Mouse (Mus musculus) forebrain, embryonic 15.5 days (tissue): ENCODE data around the gene Rpp38. TPM values are rescaled to one million over a fixed set of nuclear protein-coding genes. Genes with fewer than 3 reads are reported as not detected.

Experiments used
- ATAC-seq: fragments of 200-750 bp; cut with Nextera tagmentation; replicated peaks from 2 replicates; pipeline ENCODE4 v1.8.0; 2017; ENCODE audit warnings: mild to moderate bottlenecking, moderate TSS enrichment, moderate library complexity
- H3K27ac ChIP-seq: fragments of 300-500 bp; sonication (generic); replicated peaks from 2 replicates; pipeline ENCODE4 v1.5.1; 2015; ENCODE audit warnings: mild to moderate bottlenecking, inconsistent platforms
- H3K27me3 ChIP-seq: fragments of 300-500 bp; sonication (generic); 2 replicates; pipeline ENCODE4 v1.6.1; 2015; ENCODE audit warnings: inconsistent platforms
- H3K36me3 ChIP-seq: fragments of 300-500 bp; sonication (generic); 2 replicates; pipeline ENCODE4 v1.6.1; 2015; ENCODE audit warnings: mild to moderate bottlenecking, inconsistent platforms
- H3K4me1 ChIP-seq: fragments of 300-500 bp; sonication (generic); 2 replicates; pipeline ENCODE4 v1.6.1; 2015; ENCODE audit warnings: inconsistent platforms
- H3K4me2 ChIP-seq: fragments of 300-500 bp; sonication (generic); replicated peaks from 2 replicates; pipeline ENCODE4 v1.6.1; 2015; ENCODE audit warnings: mild to moderate bottlenecking, inconsistent platforms
- H3K4me3 ChIP-seq: fragments of 300-500 bp; sonication (generic); 2 replicates; pipeline ENCODE4 v1.5.1; 2015; ENCODE audit warnings: mild to moderate bottlenecking, inconsistent platforms
- H3K9ac ChIP-seq: fragments of 300-500 bp; sonication (generic); replicated peaks from 2 replicates; pipeline ENCODE4 v1.6.1; 2015; ENCODE audit warnings: mild to moderate bottlenecking, inconsistent platforms
- H3K9me3 ChIP-seq: fragments of 300-500 bp; sonication (generic); 2 replicates; pipeline ENCODE4 v1.6.1; 2016; ENCODE audit warnings: inconsistent platforms
- WGBS: fragments of 180-500 bp; shearing (Covaris S2); methylation state at CpG from one replicate; pipeline ENCODE4 v1.1.7; 2015; ENCODE audit warnings: mixed read lengths; 5-methylcytosine and 5-hydroxymethylcytosine counted together
- polyA plus RNA-seq: library from polyadenylated mRNA; unstranded; fragments of >200 nt; fragmentation: Nextera tagmentation; extraction: Ambion mirVana; gene quantifications from 2 replicates; pipeline ENCODE4 v1.2.1, GENCODE M21; 2015

Rpp38 gene
- polyA plus RNA-seq, 1 experiment from 2014 or later, result 15.3 TPM

GRCm38 (mm10) chr2:3331071-3331703, 1.3 kb downstream of the Rpp38 start:
- ATAC-seq, result no peak
- 0 out of 2 replicates have a peak, but pooled peaks cover 3% of the 10 kb centered on the region for H3K27me3 ChIP-seq
- H3K9me3 ChIP-seq, result no peaks in the 10 kb centered on the region
- H3K4me2 ChIP-seq, result peak overlapping the region; percentile 56
- peaks cover 27% of the 10 kb centered on the region for H3K36me3 ChIP-seq
- H3K9ac ChIP-seq, result no peak overlapping the region
- no peak overlapping the region; the same call in 1 of the 2 replicates for H3K27ac ChIP-seq
- WGBS, result 81% methylated on average over 5 of the region's 5 CpGs
- peak overlapping the region; percentile 51; the same call in 1 of the 2 replicates for H3K4me3 ChIP-seq
- peaks cover 20% of the 10 kb centered on the region for H3K4me1 ChIP-seq

- Histone ChIP-seq H3K36me3 (peaks cover 62% of the 10 kb centered on the region), H3K9me3 (no peaks in the 10 kb centered on the region), H3K27ac (no peak overlapping the region), H3K27me3 (no peaks in the 10 kb centered on the region), H3K4me3 (no peak overlapping the region), H3K9ac (no peak overlapping the region), H3K4me2 (no peak overlapping the region), H3K4me1 (peaks cover 12% of the 10 kb centered on the region)
- 31% methylated on average over 1 of the region's 1 CpGs for WGBS
- ATAC-seq, result no peak
These were observed 5.1 kb downstream of the Rpp38 start for GRCm38 (mm10) chr2:3327351-3327750.

- Histone ChIP-seq H3K4me3 (no peak overlapping the region), H3K4me2 (no peak overlapping the region), H3K27ac (no peak overlapping the region), H3K9me3 (no peaks in the 10 kb centered on the region), H3K9ac (no peak overlapping the region), H3K27me3 (no peaks in the 10 kb centered on the region), H3K4me1 (peaks cover 7% of the 10 kb centered on the region), H3K36me3 (peaks cover 66% of the 10 kb centered on the region)
- no peak for ATAC-seq
- WGBS, result 91% methylated on average over 1 of the region's 1 CpGs
These were observed 5.9 kb downstream of the Rpp38 start for GRCm38 (mm10) chr2:3326547-3326946.

DNA sequence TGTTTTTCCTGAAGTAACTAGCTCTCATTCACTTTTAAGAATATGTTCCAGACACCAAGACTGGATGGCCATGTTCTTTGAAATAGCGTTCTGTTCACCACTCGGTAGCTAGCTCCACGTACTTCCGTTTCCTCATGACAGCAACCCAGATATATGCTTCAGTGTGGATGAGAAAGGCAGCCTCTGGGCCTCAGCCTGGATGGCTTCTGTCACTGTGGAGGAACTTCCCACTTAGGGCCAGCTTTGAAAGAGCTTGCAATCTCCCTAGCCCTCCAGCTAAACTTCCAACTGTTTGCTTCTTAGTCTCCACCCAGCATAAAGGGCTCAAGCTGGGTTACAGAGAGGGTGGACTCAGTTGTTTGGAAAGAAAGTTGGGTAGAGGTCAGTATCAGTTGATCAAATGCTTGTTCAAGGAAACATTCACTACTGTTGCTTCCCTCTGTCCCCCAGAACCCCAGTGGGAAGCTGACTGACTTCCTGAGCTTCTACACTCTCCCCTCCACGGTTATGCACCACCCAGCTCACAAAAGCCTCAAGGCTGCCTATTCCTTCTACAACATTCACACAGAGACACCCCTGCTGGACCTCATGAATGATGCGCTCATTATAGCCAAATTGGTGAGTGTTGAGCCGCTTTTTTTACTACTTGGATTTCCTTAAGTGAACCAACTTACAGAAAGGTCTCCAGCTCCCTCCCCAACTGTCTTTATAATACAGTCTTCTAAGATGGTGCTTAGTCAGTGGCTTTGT, 7.9 kb downstream of the Rpp38 start:
- no peak overlapping the region for H3K4me2 ChIP-seq
- ATAC-seq, result no peak
- no peaks in the 10 kb centered on the region for H3K4me1 ChIP-seq
- no peak overlapping the region for H3K4me3 ChIP-seq
- no peaks in the 10 kb centered on the region for H3K27me3 ChIP-seq
- WGBS, result 91% methylated on average over 7 of the region's 7 CpGs
- H3K9me3 ChIP-seq, result no peaks in the 10 kb centered on the region
- H3K36me3 ChIP-seq, result peaks cover 77% of the 10 kb centered on the region
- no peak overlapping the region for H3K27ac ChIP-seq
- H3K9ac ChIP-seq, result no peak overlapping the region

GRCm38 (mm10) chr2:3323132-3323531, 9.3 kb downstream of the Rpp38 start:
- peaks cover 78% of the 10 kb centered on the region for H3K36me3 ChIP-seq
- H3K27me3 ChIP-seq, result no peaks in the 10 kb centered on the region
- ATAC-seq, result no peak
- no peak overlapping the region for H3K9ac ChIP-seq
- H3K4me1 ChIP-seq, result no peaks in the 10 kb centered on the region
- H3K4me3 ChIP-seq, result no peak overlapping the region
- H3K9me3 ChIP-seq, result no peaks in the 10 kb centered on the region
- WGBS, result 94% methylated on average over 2 of the region's 2 CpGs
- no peak overlapping the region for H3K27ac ChIP-seq
- no peak overlapping the region for H3K4me2 ChIP-seq

DNA sequence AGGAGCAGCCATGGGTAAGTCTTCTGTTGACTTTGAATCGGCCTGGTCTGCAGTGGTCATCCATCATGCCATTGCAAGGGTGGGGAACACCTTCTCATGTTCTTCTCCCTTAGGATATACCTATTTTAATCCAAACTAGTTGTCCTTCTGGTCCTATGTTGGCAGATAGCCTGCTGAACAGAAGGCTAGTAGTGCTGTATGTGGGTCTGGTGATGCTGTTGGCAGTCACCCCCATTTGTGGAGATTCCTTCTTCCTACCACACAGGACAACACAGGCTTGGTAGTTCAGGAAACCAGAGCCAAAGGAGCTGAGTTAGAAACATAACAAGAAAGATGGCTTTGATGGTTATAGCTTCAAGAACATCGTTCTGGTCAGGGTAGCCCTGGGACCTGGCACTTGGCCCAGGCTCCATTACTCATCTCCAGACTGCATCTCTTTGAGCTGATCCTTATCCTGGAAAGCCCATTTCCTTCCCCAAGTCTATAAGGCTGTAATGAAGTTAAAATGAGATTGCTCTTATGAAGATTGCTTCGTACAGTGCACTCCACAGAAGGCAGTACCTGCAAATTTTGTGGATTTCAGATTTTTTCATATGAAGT, 26.9 kb downstream of the Rpp38 start:
- peaks cover 16% of the 10 kb centered on the region for H3K36me3 ChIP-seq
- H3K27ac ChIP-seq, result no peak overlapping the region
- H3K9me3 ChIP-seq, result no peaks in the 10 kb centered on the region
- H3K4me3 ChIP-seq, result no peak overlapping the region
- H3K9ac ChIP-seq, result no peak overlapping the region
- H3K27me3 ChIP-seq, result no peaks in the 10 kb centered on the region
- no peaks in the 10 kb centered on the region for H3K4me1 ChIP-seq
- ATAC-seq, result no peak
- WGBS, result 85% methylated on average over 3 of the region's 3 CpGs
- H3K4me2 ChIP-seq, result no peak overlapping the region

GRCm38 (mm10) chr2:3295826-3296225, 36.6 kb downstream of the Rpp38 start:
- no peaks in the 10 kb centered on the region for H3K4me1 ChIP-seq
- 93% methylated on average over 7 of the region's 7 CpGs for WGBS
- no peak overlapping the region for H3K4me3 ChIP-seq
- no peak overlapping the region for H3K9ac ChIP-seq
- H3K27me3 ChIP-seq, result no peaks in the 10 kb centered on the region
- no peak overlapping the region for H3K27ac ChIP-seq
- H3K4me2 ChIP-seq, result no peak overlapping the region
- ATAC-seq, result no peak
- H3K9me3 ChIP-seq, result no peaks in the 10 kb centered on the region
- no peaks in the 10 kb centered on the region for H3K36me3 ChIP-seq

GRCm38 (mm10) chr2:3292170-3292569, 40.3 kb downstream of the Rpp38 start:
- 95% methylated on average over 1 of the region's 1 CpGs for WGBS
- Histone ChIP-seq H3K27me3 (no peaks in the 10 kb centered on the region), H3K4me2 (no peak overlapping the region), H3K4me1 (peaks cover 9% of the 10 kb centered on the region), H3K36me3 (no peaks in the 10 kb centered on the region), H3K9ac (no peak overlapping the region), H3K9me3 (no peaks in the 10 kb centered on the region), H3K27ac (no peak overlapping the region), H3K4me3 (no peak overlapping the region)
- no peak for ATAC-seq

DNA sequence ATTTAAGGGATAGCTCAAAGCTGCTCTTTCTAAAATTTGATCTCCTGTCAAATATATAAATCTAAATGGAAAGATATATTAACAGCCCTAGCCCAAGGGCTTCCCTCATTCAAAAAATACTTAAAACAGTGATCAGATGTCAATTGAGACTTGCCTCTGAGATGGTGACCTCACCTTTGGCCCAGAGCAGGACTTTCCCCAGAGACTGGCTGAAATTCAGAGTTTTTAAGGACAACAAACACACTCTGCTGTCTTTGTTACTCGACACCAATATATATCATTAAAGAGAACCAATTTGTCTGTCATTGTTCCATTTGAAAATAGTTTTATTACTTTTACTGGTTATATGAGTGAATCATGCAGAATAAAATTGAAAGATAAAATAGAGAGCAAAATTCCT, 42.9 kb downstream of the Rpp38 start:
- Histone ChIP-seq H3K4me1 (peaks cover 21% of the 10 kb centered on the region), H3K4me2 (no peak overlapping the region), H3K4me3 (no peak overlapping the region), H3K27ac (no peak overlapping the region), H3K9me3 (no peaks in the 10 kb centered on the region), H3K9ac (no peak overlapping the region), H3K27me3 (no peaks in the 10 kb centered on the region), H3K36me3 (no peaks in the 10 kb centered on the region)
- no peak for ATAC-seq
- 90% methylated on average over 1 of the region's 1 CpGs for WGBS

GRCm38 (mm10) chr2:3286243-3286642, 46.2 kb downstream of the Rpp38 start:
- H3K27me3 ChIP-seq, result no peaks in the 10 kb centered on the region
- H3K9me3 ChIP-seq, result no peaks in the 10 kb centered on the region
- H3K27ac ChIP-seq, result no peak overlapping the region
- ATAC-seq, result no peak
- no peak overlapping the region; the same call in 1 of the 2 replicates for H3K4me2 ChIP-seq
- peaks cover 27% of the 10 kb centered on the region for H3K4me1 ChIP-seq
- 90% methylated on average over 2 of the region's 2 CpGs for WGBS
- H3K9ac ChIP-seq, result no peak overlapping the region
- no peak overlapping the region for H3K4me3 ChIP-seq
- no peaks in the 10 kb centered on the region for H3K36me3 ChIP-seq

DNA sequence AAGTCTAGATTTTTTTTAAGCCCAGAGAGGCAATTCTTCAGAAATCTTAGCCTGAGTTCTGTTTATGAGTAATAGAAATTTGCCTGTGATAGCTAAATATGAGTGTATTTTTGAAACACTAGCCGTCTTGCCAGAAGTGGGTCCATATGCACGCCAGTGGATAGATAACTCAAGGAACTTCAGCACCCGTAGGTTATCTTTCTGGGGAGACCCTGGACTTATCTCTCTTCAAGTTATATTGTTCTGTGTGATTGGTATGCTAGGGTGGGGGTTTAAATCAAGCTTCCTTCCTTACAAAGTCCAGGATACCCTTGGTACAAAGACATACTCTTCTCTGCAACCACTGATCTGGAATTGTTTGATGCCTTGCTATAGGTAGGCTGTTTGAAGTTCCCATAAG, 46.7 kb downstream of the Rpp38 start:
- peak overlapping the region; percentile 80 for H3K4me2 ChIP-seq
- no peaks in the 10 kb centered on the region for H3K36me3 ChIP-seq
- ATAC-seq, result no peak
- peak overlapping the region; percentile 79 for H3K9ac ChIP-seq
- no peak overlapping the region for H3K27ac ChIP-seq
- H3K4me3 ChIP-seq, result peak overlapping the region; percentile 78
- 75% methylated on average over 3 of the region's 3 CpGs for WGBS
- H3K9me3 ChIP-seq, result no peaks in the 10 kb centered on the region
- peaks cover 27% of the 10 kb centered on the region for H3K4me1 ChIP-seq
- H3K27me3 ChIP-seq, result no peaks in the 10 kb centered on the region

DNA sequence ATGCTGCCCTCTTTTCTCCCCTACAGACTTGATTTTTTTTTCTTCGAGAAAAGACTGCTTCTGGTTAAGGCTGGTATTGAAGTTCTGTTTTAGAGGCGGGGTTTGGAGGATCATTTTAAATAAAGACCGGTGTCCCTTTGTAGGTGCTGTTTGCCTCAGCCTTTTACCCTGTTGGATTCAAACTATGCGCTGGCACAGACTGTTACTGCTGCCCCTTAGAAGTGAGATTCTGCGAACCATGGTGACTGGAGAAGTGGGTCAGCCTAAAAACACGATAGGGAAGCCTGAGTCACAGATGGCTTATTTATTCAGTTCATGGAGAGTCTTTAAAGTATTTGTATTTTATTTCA, 47.3 kb downstream of the Rpp38 start:
- ATAC-seq, result no peak
- H3K27me3 ChIP-seq, result no peaks in the 10 kb centered on the region
- H3K4me1 ChIP-seq, result peaks cover 27% of the 10 kb centered on the region
- WGBS, result 0% methylated on average over 6 of the region's 6 CpGs
- peak overlapping the region; percentile 79 for H3K9ac ChIP-seq
- peak overlapping the region; percentile 78 for H3K4me3 ChIP-seq
- H3K9me3 ChIP-seq, result no peaks in the 10 kb centered on the region
- H3K36me3 ChIP-seq, result no peaks in the 10 kb centered on the region
- peak overlapping the region; percentile 80 for H3K4me2 ChIP-seq
- H3K27ac ChIP-seq, result peak overlapping the region; percentile 97
